Mouse (Mus musculus) heart, adult 2 months (tissue): ENCODE data around the gene Olfr1193. TPM values are rescaled to one million over a fixed set of nuclear protein-coding genes. Genes with fewer than 3 reads are reported as not detected.
"Not testable (repeated sequence)": the region's sequence is repeated elsewhere in the genome, so short reads cannot be mapped to it uniquely, and the experiment has no call there.

Experiments used
- DNase-seq, 2 experiments: peaks; one replicate each; pipeline ENCODE4 v3.0.0; 2021
- H3K27ac ChIP-seq: fragments of 200-600 bp; 2 replicates; pipeline ENCODE4 v1.8.1; 2022
- H3K27me3 ChIP-seq: fragments of 200-500 bp; 2 replicates; pipeline ENCODE4 v1.6.1; 2012; ENCODE audit warnings: mild to moderate bottlenecking, low read length, inconsistent platforms, mixed read lengths; ENCODE audit not compliant: control insufficient read depth, insufficient read depth
- H3K36me3 ChIP-seq: fragments of 200-500 bp; 2 replicates; pipeline ENCODE4 v1.6.1; 2012; ENCODE audit warnings: low read length, inconsistent platforms; ENCODE audit not compliant: control insufficient read depth, insufficient read depth
- H3K4me1 ChIP-seq: fragments of 200-500 bp; 2 replicates; pipeline ENCODE4 v1.6.1; 2011; ENCODE audit warnings: low read length; ENCODE audit not compliant: control insufficient read depth, insufficient read depth
- H3K4me3 ChIP-seq: fragments of 200-600 bp; 2 replicates; pipeline ENCODE4 v1.8.1; 2022
- H3K79me2 ChIP-seq: fragments of 200-500 bp; replicated peaks from 2 replicates; pipeline ENCODE4 v1.6.1; 2012; ENCODE audit warnings: mild to moderate bottlenecking, inconsistent platforms, low read length, moderate library complexity, mixed read lengths; ENCODE audit not compliant: control insufficient read depth, insufficient read depth
- H3K9ac ChIP-seq: fragments of 200-500 bp; 2 replicates; pipeline ENCODE4 v1.6.1; 2012; ENCODE audit warnings: low read depth, mild to moderate bottlenecking, control low read depth, inconsistent platforms, low read length, mixed read lengths
- CTCF ChIP-seq: fragments of 200-600 bp; IDR thresholded peaks from 2 replicates; pipeline ENCODE4 v1.8.1; 2022; ENCODE audit warnings: antibody characterized with exemption, mild to moderate bottlenecking, moderate library complexity
- EP300 ChIP-seq: fragments of 200-500 bp; IDR thresholded peaks from 2 replicates; pipeline ENCODE4 v1.6.1; 2011; ENCODE audit warnings: low read depth, low read length, control low read depth; ENCODE audit not compliant: insufficient read depth
- POLR2A ChIP-seq: fragments of 200-500 bp; IDR thresholded peaks from 2 replicates; pipeline ENCODE4 v1.6.1; 2011; ENCODE audit warnings: mild to moderate bottlenecking, low read depth, low read length, control low read depth; ENCODE audit not compliant: insufficient read depth
- WGBS: fragments of 180-500 bp; shearing (Covaris S2); methylation state at CpG from one replicate; pipeline ENCODE4 v1.1.7; 2018; 5-methylcytosine and 5-hydroxymethylcytosine counted together
- intact Hi-C: fragments of 180-260 bp; cut with DNase I; formaldehyde crosslinking; loops from one replicate; pipeline ENCODE4 v1.15.1; 2025
- long read RNA-seq: library from polyadenylated mRNA; stranded (forward); transcript quantifications from one replicate; pipeline ENCODE4 v2.0.0, GENCODE M21; 2021
- polyA plus RNA-seq: library from polyadenylated mRNA; depleted of rRNA; stranded (reverse); fragments of >200 nt; gene quantifications from 2 replicates; pipeline ENCODE4 v1.2.3, GENCODE M21; 2012; rRNA removed
- total RNA-seq, 2 experiments: library from RNA; stranded (reverse); gene quantifications; 2 replicates each; pipeline ENCODE4 v1.2.3; 2021

Olfr1193 gene
- total RNA-seq = not detected
- not detected in 2 replicates for polyA plus RNA-seq
- long read RNA-seq = 0 reads

DNA sequence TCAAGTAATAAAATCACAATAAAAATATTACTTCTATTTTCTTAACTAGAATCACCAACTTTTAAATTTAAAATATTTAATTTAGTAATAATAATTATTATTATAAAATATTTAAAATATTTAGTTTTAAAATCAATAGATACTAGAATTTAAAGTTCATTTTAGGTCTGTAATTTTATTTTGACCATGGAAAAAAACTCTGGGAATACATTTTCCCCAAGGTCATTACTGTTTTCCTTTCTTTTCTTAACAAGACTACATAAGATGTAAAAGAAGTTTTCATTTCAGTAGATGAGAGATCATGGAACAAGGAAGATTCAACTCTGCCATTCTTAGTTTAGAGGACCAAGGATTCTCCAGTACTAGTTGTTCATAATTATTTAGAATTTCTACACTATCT is at the start of gene Olfr1193:
Gene Olfr1193, plus strand, starts transcription at position 301 of the 400 bp plus-strand sequence.
- H3K36me3 ChIP-seq, H3K27me3 ChIP-seq: not testable (repeated sequence)

DNA sequence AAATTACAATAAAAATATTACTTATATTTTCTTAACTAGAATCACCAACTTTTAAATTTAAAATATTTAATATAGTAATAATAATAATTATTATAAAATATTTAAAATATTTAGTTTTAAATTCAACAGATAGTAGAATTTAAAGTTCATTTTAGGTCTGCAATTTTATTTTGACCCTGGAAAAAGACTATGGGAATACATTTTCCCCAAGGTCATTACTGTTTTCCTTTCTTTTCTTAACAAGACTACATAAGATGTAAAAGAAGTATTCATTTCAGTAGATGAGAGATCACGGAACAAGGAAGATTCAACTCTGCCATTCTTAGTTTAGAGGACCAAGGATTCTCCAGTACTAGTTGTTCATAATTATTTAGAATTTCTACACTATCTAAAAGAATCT is 35.2 kb upstream of the Olfr1193 start, which contains the start of gene Olfr1191-ps1:
Gene Olfr1191-ps1, plus strand, starts transcription at position 301 of the 400 bp plus-strand sequence.
- DNase-seq, H3K27me3 ChIP-seq, H3K27ac ChIP-seq, H3K4me1 ChIP-seq, intact Hi-C loops, H3K9ac ChIP-seq, H3K4me3 ChIP-seq, H3K36me3 ChIP-seq, H3K79me2 ChIP-seq: not testable (repeated sequence)
- WGBS = 82% methylated on average over 1 of the region's 1 CpGs

More for the DNA sequence above, at the start of gene Olfr1193:
- H3K27ac ChIP-seq, H3K4me1 ChIP-seq, H3K4me3 ChIP-seq, intact Hi-C loops, H3K79me2 ChIP-seq, H3K9ac ChIP-seq, DNase-seq: not testable (repeated sequence)

DNA sequence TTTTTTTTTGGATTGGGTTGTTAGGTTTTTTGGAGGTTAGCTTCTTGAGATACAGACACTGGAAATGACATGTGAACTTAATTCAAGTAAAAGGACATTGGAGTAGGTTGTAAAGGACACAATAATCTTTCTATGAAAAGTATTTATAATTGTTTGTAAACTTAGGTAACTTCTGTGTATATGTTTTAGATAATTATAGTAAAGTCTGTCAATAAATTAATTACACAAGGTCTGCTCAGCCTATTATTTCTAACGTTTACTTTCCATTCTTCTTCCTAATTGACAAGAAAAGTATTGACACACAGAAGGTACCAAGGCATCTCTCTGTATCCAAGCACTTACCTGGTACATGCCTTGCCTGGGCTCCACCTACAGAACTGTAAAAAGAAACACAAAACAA is 27.2 kb upstream of the Olfr1193 start, which contains the start of gene Olfr1192-ps1:
Gene Olfr1192-ps1, plus strand, starts transcription at position 301 of the 400 bp plus-strand sequence.
- no peak within 1 kb of the TSS for H3K4me3 ChIP-seq
- H3K36me3 ChIP-seq = no peaks in the 10 kb centered on the region
- no peaks in the 10 kb centered on the region for H3K79me2 ChIP-seq
- WGBS = 19% methylated on average over 1 of the region's 1 CpGs
- no peak for DNase-seq
- H3K27me3 ChIP-seq = no peaks in the 10 kb centered on the region
- no peak within 1 kb of the TSS for H3K27ac ChIP-seq
- H3K9ac ChIP-seq = no peak within 1 kb of the TSS
- no peaks in the 10 kb centered on the region for H3K4me1 ChIP-seq
- intact Hi-C loops = no loop called here
- TF ChIP-seq EP300 (no peak), CTCF (no peak), POLR2A (no peak)

- Histone ChIP-seq H3K79me2 (no peaks in the 10 kb centered on the region), H3K36me3 (no peaks in the 10 kb centered on the region), H3K4me1 (no peaks in the 10 kb centered on the region), H3K27ac (no peak within 1 kb of the TSS), H3K9ac (no peak within 1 kb of the TSS), H3K27me3 (no peaks in the 10 kb centered on the region), H3K4me3 (no peak within 1 kb of the TSS)
- DNase-seq = no peak
- intact Hi-C loops = no loop called here
- no peak for TF ChIP-seq CTCF
- TF ChIP-seq POLR2A = no peak
- TF ChIP-seq EP300 = no peak
Measured at GRCm38 (mm10) chr2:88689087-88689486, 13.7 kb downstream of the Olfr1193 start, which contains the start of gene Olfr1195. Gene Olfr1195 (minus strand): TSS chr2:88689187.

- Histone ChIP-seq H3K9ac (no peak within 1 kb of the TSS), H3K79me2 (no peaks in the 10 kb centered on the region), H3K36me3 (no peaks in the 10 kb centered on the region), H3K4me1 (no peaks in the 10 kb centered on the region), H3K27ac (no peak within 1 kb of the TSS), H3K4me3 (no peak within 1 kb of the TSS), H3K27me3 (no peaks in the 10 kb centered on the region)
- DNase-seq = no peak
- 72% methylated on average over 2 of the region's 2 CpGs for WGBS
- intact Hi-C loops = no loop called here
- no peak for TF ChIP-seq POLR2A
- no peak for TF ChIP-seq CTCF
- TF ChIP-seq EP300 = no peak
Measured at GRCm38 (mm10) chr2:88704497-88704896, 29.1 kb downstream of the Olfr1193 start, which contains the start of gene Olfr1196. Gene Olfr1196 (minus strand): TSS chr2:88704597.

Other genes starting within 250 kb of the Olfr1193 start
- gene Olfr1181, start 249.5 kb upstream of the Olfr1193 start, total RNA-seq = not detected
- gene Olfr1181, start 249.5 kb upstream of the Olfr1193 start, polyA plus RNA-seq = not detected in 2 replicates
- not detected for gene Gm13757, start 226.5 kb upstream of the Olfr1193 start, total RNA-seq
- not detected in 2 replicates for gene Gm13757, start 226.5 kb upstream of the Olfr1193 start, polyA plus RNA-seq
- not detected for gene Olfr1183, start 220.8 kb upstream of the Olfr1193 start, total RNA-seq
- gene Olfr1183, start 220.8 kb upstream of the Olfr1193 start, polyA plus RNA-seq = not detected in 2 replicates
- not detected for gene Olfr1184, start 192.0 kb upstream of the Olfr1193 start, total RNA-seq
- not detected in 2 replicates for gene Olfr1184, start 192.0 kb upstream of the Olfr1193 start, polyA plus RNA-seq
- not detected for gene Olfr1185-ps1, start 182.3 kb upstream of the Olfr1193 start, total RNA-seq
- gene Olfr1185-ps1, start 182.3 kb upstream of the Olfr1193 start, polyA plus RNA-seq = not detected in 2 replicates
- gene Olfr1186, start 157.1 kb upstream of the Olfr1193 start, total RNA-seq = not detected
- gene Olfr1186, start 157.1 kb upstream of the Olfr1193 start, polyA plus RNA-seq = not detected in 2 replicates
- not detected for gene Olfr1188, start 118.7 kb upstream of the Olfr1193 start, total RNA-seq
- gene Olfr1188, start 118.7 kb upstream of the Olfr1193 start, polyA plus RNA-seq = not detected in 2 replicates
- gene Olfr1189, start 89.2 kb upstream of the Olfr1193 start, total RNA-seq = not detected
- gene Olfr1189, start 89.2 kb upstream of the Olfr1193 start, polyA plus RNA-seq = not detected in 2 replicates
- gene Olfr1191-ps1, start 35.1 kb upstream of the Olfr1193 start, total RNA-seq = not detected
- gene Olfr1191-ps1, start 35.1 kb upstream of the Olfr1193 start, polyA plus RNA-seq = not detected in 2 replicates
- gene Olfr1192-ps1, start 27.1 kb upstream of the Olfr1193 start, total RNA-seq = not detected
- not detected in 2 replicates for gene Olfr1192-ps1, start 27.1 kb upstream of the Olfr1193 start, polyA plus RNA-seq
- gene Olfr1195, start 13.6 kb downstream of the Olfr1193 start, total RNA-seq = not detected
- not detected in 2 replicates for gene Olfr1195, start 13.6 kb downstream of the Olfr1193 start, polyA plus RNA-seq
- gene Olfr1196, start 29.0 kb downstream of the Olfr1193 start, total RNA-seq = not detected
- not detected in 2 replicates for gene Olfr1196, start 29.0 kb downstream of the Olfr1193 start, polyA plus RNA-seq
- gene Olfr1197, start 56.7 kb downstream of the Olfr1193 start, total RNA-seq = not detected
- not detected in 2 replicates for gene Olfr1197, start 56.7 kb downstream of the Olfr1193 start, polyA plus RNA-seq
- not detected for gene Olfr1198, start 75.7 kb downstream of the Olfr1193 start, total RNA-seq
- gene Olfr1198, start 75.7 kb downstream of the Olfr1193 start, polyA plus RNA-seq = not detected in 2 replicates
- gene Olfr1199, start 84.8 kb downstream of the Olfr1193 start, total RNA-seq = not detected
- gene Olfr1199, start 84.8 kb downstream of the Olfr1193 start, polyA plus RNA-seq = not detected in 2 replicates
- gene Olfr1200, start 94.9 kb downstream of the Olfr1193 start, total RNA-seq = not detected
- not detected in 2 replicates for gene Olfr1200, start 94.9 kb downstream of the Olfr1193 start, polyA plus RNA-seq
- not detected for gene Olfr1201, start 117.4 kb downstream of the Olfr1193 start, total RNA-seq
- gene Olfr1201, start 117.4 kb downstream of the Olfr1193 start, polyA plus RNA-seq = not detected in 2 replicates
- gene Olfr1202, start 138.9 kb downstream of the Olfr1193 start, total RNA-seq = under 1 TPM in 1 of 2 experiments, not detected in 1; 0.07 TPM
- gene Olfr1202, start 138.9 kb downstream of the Olfr1193 start, polyA plus RNA-seq = not detected in 2 replicates
- gene Olfr1205, start 154.1 kb downstream of the Olfr1193 start, total RNA-seq = not detected
- not detected in 2 replicates for gene Olfr1205, start 154.1 kb downstream of the Olfr1193 start, polyA plus RNA-seq
- not detected for gene Olfr1204, start 173.7 kb downstream of the Olfr1193 start, total RNA-seq
- not detected in 2 replicates for gene Olfr1204, start 173.7 kb downstream of the Olfr1193 start, polyA plus RNA-seq
- gene Olfr1206, start 187.6 kb downstream of the Olfr1193 start, total RNA-seq = not detected
- gene Olfr1206, start 187.6 kb downstream of the Olfr1193 start, polyA plus RNA-seq = not detected in 2 replicates
- not detected for gene Olfr1208, start 226.7 kb downstream of the Olfr1193 start, total RNA-seq
- gene Olfr1208, start 226.7 kb downstream of the Olfr1193 start, polyA plus RNA-seq = not detected in 2 replicates
- not detected for gene Olfr1209, start 239.5 kb downstream of the Olfr1193 start, total RNA-seq
- not detected in 2 replicates for gene Olfr1209, start 239.5 kb downstream of the Olfr1193 start, polyA plus RNA-seq